Mouse (Mus musculus) gastrocnemius, adult 2 months (tissue): ENCODE measurements around the gene Rsrc2. TPM values are rescaled to one million over a fixed set of nuclear protein-coding genes. Genes with fewer than 3 reads are reported as not detected.

Experiments
- DNase-seq: peaks from one replicate; pipeline ENCODE4 v3.0.0; 2022
- H3K27ac ChIP-seq: fragments of 200-600 bp; 2 replicates; pipeline ENCODE4 v1.8.1; 2022; ENCODE audit warnings: mild to moderate bottlenecking
- H3K4me3 ChIP-seq: fragments of 200-600 bp; 2 replicates; pipeline ENCODE4 v1.8.1; 2022; ENCODE audit warnings: mild to moderate bottlenecking, moderate library complexity
- CTCF ChIP-seq: fragments of 200-600 bp; IDR thresholded peaks from 2 replicates; pipeline ENCODE4 v1.8.1; 2022; ENCODE audit warnings: antibody characterized with exemption, mild to moderate bottlenecking, moderate library complexity
- intact Hi-C: fragments of 180-260 bp; cut with DNase I; formaldehyde crosslinking; loops from one replicate; pipeline ENCODE4 v1.15.1; 2025
- total RNA-seq, 2 experiments: library from RNA; stranded (reverse); gene quantifications; 2 replicates each; pipeline ENCODE4 v1.2.3; 2021

Gene Rsrc2
- total RNA-seq, 2 experiments from 2014 or later = 39.4 to 41.2 TPM

DNA sequence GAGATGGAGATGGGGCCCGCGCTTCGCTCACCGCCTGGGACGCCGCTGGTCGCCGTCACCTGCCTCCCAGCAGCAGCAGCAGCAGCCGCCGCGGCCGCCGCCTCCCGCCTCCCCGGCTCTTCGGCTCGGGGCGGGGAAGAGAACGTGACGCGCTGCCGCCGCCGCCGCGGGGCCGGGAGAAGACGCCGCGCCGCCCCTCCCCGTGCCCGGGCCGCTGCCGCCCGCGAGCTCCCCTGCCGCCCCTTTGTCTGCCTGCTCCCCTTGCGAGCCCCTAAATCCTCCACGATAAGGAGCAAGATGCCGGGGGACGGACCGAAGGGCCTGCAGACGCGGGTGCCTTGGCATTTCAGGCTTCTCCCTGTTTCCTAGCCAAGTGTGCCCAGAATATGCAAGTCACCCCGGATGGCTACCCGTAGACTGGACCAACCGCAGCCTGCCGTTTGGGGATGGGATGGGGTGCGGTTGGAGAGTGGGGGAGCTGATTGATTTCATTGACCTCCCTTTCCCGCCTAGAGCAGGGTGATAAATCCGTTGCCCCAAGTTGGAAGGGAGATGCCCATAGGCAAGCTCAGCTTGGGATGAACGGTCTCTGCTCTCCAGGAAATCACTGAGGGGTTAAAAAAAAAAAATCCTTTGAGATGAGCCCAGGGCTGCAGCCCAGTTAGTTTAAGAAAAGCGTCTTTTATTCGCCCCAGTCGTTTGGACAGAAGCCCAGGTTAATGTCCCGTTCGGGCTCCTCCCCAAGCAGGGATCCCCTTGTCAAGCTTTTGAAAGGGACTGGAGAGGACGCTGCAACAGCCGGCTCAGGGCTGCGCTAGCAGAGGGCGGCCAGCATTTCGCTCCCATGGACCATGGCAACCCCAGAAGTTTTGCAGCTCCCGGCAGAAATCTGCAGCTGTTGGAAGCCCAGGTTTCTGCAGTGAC is 64.7 kb downstream of the Rsrc2 start, which contains the start of gene Clip1:
TSS of gene Clip1 (minus strand) at position 398 of the 924 bp plus-strand sequence.
- peak; percentile 88 for DNase-seq
- intact Hi-C loops = loop anchor here (2.0 kb wide), 1 partner anchor 14 kb away; no protein-coding TSS in a partner anchor
- Histone ChIP-seq H3K4me3 (peak within 1 kb of the TSS; percentile 90), H3K27ac (peak within 1 kb of the TSS; percentile 99)
- no peak for TF ChIP-seq CTCF

DNA sequence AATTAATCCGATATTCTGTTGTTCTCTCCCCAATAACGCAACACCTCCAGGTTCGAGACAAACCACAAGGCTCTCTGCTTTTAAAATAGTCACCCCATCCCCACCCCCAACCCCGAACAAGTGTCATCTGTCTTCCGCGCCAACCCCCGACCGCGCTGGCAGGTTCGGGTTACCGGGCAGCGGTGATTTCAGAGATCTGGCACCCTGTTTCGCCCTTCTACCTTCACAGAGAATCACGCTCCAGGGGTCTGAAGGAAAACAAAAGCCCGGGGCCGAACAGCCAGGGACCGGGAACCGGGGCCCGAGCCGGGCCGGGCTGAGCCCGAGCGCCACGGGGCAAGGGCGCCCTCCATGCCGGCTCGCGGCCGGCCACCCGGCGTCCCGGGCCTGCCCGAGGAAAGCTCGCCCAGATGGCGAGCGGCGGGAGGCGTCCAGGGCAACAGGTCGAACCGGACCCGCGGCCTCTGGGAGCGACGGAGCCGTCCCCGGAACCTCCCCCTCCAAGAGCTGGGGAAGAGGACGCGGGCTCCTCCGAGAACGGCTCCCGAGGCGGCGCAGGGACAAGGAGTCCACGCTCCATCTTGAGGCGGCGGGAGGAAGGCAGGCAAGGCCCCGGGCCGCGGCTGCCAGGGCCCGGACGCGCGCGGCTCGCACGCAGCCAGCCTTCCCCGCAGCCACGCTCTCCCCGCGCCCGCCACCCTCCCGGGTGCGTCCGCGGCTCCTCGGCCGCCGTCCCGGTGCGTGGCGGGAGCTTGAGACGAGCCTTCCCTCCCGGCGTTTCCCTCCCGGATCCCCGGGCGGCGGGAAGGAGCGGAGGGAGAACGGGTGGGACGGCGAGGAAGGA is 65.6 kb downstream of the Rsrc2 start:
- Histone ChIP-seq H3K27ac (peak overlapping the region; percentile 99), H3K4me3 (peak overlapping the region; percentile 90)
- intact Hi-C loops = loop anchor here (2.0 kb wide), 1 partner anchor 15 kb away; no protein-coding TSS in a partner anchor
- peak; percentile 87 for DNase-seq
- TF ChIP-seq CTCF = no peak; the same call in 1 of the 2 replicates

DNA sequence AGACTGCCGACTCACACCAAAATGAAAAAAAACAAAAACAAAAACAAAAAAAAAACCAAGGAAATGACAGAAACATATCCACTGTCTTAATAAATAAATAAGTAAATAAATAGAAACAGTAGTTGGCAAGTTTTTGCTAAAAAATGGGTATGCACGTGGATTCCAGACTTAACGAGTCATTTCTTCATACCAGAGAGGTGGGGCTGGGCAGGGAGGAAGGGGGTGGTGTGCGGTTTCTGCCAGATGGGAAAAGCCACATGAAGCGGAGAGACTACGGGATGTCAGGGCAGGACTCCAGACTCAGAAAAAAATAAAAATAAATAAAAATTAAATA is 66.2 kb downstream of the Rsrc2 start:
- intact Hi-C loops = no loop called here
- DNase-seq = peak; percentile 73
- TF ChIP-seq CTCF = no peak
- H3K27ac ChIP-seq = peak overlapping the region; percentile 99
- peak overlapping the region; percentile 90 for H3K4me3 ChIP-seq

DNA sequence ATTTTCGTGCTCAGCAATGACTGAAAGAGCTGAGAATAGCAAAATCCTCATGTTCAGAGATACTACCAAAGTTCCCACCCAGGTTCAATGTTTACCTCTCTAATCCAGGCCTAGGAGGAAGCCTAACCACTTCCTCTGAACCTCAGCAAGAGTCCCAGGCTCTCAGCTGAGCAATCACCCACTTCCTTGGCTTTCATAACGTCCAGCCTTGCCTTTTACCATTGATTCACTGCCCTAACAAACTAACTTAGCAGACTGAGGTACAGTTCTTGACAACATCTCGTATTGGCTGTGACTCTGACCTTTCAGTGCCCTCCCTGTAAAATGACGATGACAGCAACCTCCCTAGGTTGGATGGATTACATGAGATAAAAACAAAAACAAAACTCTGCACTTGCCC is 66.8 kb downstream of the Rsrc2 start:
- intact Hi-C loops = no loop called here
- Histone ChIP-seq H3K27ac (peak overlapping the region; percentile 99), H3K4me3 (peak overlapping the region; percentile 90)
- DNase-seq = no peak
- TF ChIP-seq CTCF = no peak

DNA sequence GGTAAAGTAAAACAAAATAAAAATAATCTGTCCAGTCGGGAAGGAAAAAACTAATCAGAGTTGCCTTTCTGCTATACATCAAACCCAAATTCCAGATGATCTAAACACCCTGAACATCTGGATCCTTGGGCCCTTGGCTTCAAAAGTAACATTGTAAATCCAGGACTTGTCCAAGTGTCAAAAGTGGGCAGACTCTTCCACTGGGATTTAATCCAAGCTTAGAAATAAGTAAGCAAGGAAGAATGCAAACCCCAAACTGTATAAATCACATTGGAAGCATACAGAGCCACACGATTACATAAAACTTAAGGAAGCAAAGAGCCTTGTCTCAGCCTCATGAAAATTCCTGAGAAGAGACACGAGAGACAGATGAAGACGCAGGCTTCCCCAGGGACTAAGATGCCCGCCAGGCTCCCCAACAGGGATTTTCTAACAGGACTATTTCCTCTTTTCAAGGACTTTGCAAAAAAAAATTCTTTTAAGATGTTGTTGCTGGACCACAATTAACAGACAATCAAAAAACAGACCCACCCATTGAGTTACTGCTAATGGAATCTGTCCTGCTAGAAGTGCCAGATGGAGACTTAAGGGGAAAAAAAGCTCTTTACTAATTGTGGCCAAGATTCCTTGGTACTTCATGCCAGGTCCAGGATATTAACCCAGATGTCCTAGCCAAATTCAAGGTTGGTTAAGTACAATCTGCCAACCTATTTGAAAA is 69.5 kb downstream of the Rsrc2 start:
- Histone ChIP-seq H3K4me3 (peak overlapping the region; percentile 9; the same call in 1 of the 2 replicates), H3K27ac (peak overlapping the region; percentile 99)
- intact Hi-C loops = no loop called here
- DNase-seq = no peak
- no peak for TF ChIP-seq CTCF

DNA sequence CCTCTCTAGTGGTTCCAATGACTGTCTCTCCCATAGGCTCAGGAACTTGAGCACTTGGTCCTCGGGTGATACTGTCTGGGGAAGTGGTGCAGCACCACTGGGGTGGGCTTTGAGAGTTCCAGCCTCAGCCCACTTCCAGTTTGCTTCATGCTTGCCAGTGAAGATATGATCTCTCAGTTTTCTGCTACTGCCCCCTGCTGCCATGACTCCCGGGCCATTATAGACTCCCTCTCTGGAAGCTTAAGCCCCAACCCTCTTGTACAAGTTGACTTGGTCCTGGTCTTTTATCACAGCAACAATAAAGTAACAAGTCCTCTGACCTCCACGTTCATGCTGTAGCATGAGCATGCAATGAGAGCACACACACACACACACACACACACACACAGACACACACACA is 70.1 kb downstream of the Rsrc2 start:
- no peak for DNase-seq
- H3K27ac ChIP-seq = peak overlapping the region; percentile 99
- TF ChIP-seq CTCF = peak; percentile 17; the same call in 1 of the 2 replicates
- intact Hi-C loops = no loop called here
- no peak overlapping the region for H3K4me3 ChIP-seq

Other genes starting within 250 kb of the Rsrc2 start
- not detected for gene B3gnt4, start 239.0 kb downstream of the Rsrc2 start, total RNA-seq
- gene Diablo, start 225.2 kb downstream of the Rsrc2 start, total RNA-seq = 10 to 100 TPM; 37.7 to 47.7 TPM
- gene Gm49027, start 223.9 kb downstream of the Rsrc2 start, total RNA-seq = under 1 TPM in 1 of 2 experiments, not detected in 1; 0.36 TPM
- 10 to 100 TPM; 34.0 to 36.7 TPM for gene Vps33a, start 176.4 kb downstream of the Rsrc2 start, total RNA-seq
- 100 to 1,000 TPM; 286 to 331 TPM for gene Clip1, start 64.8 kb downstream of the Rsrc2 start, total RNA-seq
- gene Zcchc8, start 28.3 kb downstream of the Rsrc2 start, total RNA-seq = 10 to 100 TPM; 17.1 to 22.0 TPM
- gene Kntc1, start 302 bp upstream of the Rsrc2 start, total RNA-seq = not detected
- gene Hcar2, start 116.1 kb upstream of the Rsrc2 start, total RNA-seq = not detected
- gene Hcar1, start 130.6 kb upstream of the Rsrc2 start, total RNA-seq = under 1 TPM; 0.08 to 0.17 TPM
- gene Denr, start 157.8 kb upstream of the Rsrc2 start, total RNA-seq = 10 to 100 TPM; 40.1 to 49.3 TPM
- 1 to 10 TPM in 1 of 2 experiments, under 1 TPM in 1; 0.89 to 1.1 TPM for gene Gm43518, start 178.0 kb upstream of the Rsrc2 start, total RNA-seq
- gene Ccdc62, start 181.3 kb upstream of the Rsrc2 start, total RNA-seq = under 1 TPM; 0.66 to 0.73 TPM
- gene Hip1r, start 224.2 kb upstream of the Rsrc2 start, total RNA-seq = 10 to 100 TPM in 1 of 2 experiments, 1 to 10 TPM in 1; 5.6 to 14.3 TPM